In genomic region chr11:95462168-95462567, GRCm38 (mm10) we compare ENCODE assay signal across 17 mouse cellular contexts. TPM values are rescaled to one million over a fixed set of nuclear protein-coding genes. Genes with fewer than 3 reads are reported as not detected.
"Had no signal": no experiment of that assay in that cellular context is flagged by ENCODE, and none has a peak within 500 bp of the region (broad histone marks: within the 10 kb centered on the region; RNA-seq: fewer than 3 reads in every experiment).

No protein-coding gene starts in this region.

- H3K4me3 ChIP-seq: neural tube, embryonic 13.5 days; neural tube, embryonic 15.5 days; stomach, embryonic 15.5 days had no signal

- DNase-seq: retina, postnatal 1 day; right cerebral cortex, adult 18-20 months; right cerebral cortex, postnatal 14 days; right cerebral cortex, postnatal 25 days; right cerebral cortex, postnatal 4 days; spleen, adult 18-20 months; thymus, adult 18-20 months; thymus, adult 2 months; thymus, postnatal 25 days; thymus, postnatal 36 days; thymus, postnatal 4 days had no signal

- H3K27me3 ChIP-seq: neural tube, embryonic 13.5 days; neural tube, embryonic 15.5 days; stomach, embryonic 15.5 days had no signal

- H3K4me2 ChIP-seq: neural tube, embryonic 13.5 days; neural tube, embryonic 15.5 days; stomach, embryonic 15.5 days had no signal

- H3K36me3 ChIP-seq: neural tube, embryonic 15.5 days; stomach, embryonic 15.5 days had no signal

- H3K4me1 ChIP-seq: neural tube, embryonic 13.5 days; neural tube, embryonic 15.5 days; stomach, embryonic 15.5 days had no signal

- H3K9me3 ChIP-seq: neural tube, embryonic 13.5 days; neural tube, embryonic 15.5 days; stomach, embryonic 15.5 days had no signal

- H3K27ac ChIP-seq: neural tube, embryonic 13.5 days; neural tube, embryonic 15.5 days; stomach, embryonic 15.5 days; stomach, postnatal 0 days had no signal

- H3K9ac ChIP-seq: neural tube, embryonic 13.5 days; neural tube, embryonic 15.5 days; stomach, embryonic 15.5 days had no signal

RNA-seq across cellular contexts. Expression of gene Nxph3, which starts 52.2 kb away (rescaled TPM):
- total RNA-seq: neutrophil, adult 5-6 weeks had no signal
- polyA plus RNA-seq: thymus, postnatal 0 days had no signal
